Mouse (Mus musculus) heart, postnatal 0 days (tissue): ENCODE measurements around the gene Trim68. TPM values are rescaled to one million over a fixed set of nuclear protein-coding genes. Genes with fewer than 3 reads are reported as not detected.
A peak's percentile ranks its signal among the peaks of the same experiment; 100 is the strongest.
"Not testable (repeated sequence)": the region's sequence is repeated elsewhere in the genome, so short reads cannot be mapped to it uniquely, and the experiment has no call there.

Experiments used
- ATAC-seq: fragments of 200-750 bp; cut with Nextera tagmentation; 2 replicates; pipeline ENCODE4 v1.8.0; 2017; ENCODE audit warnings: low read depth, moderate number of reproducible peaks, moderate library complexity; ENCODE audit not compliant: insufficient read depth
- DNase-seq: peaks from one replicate; pipeline ENCODE4 v3.0.0-alpha.2; 2016; ENCODE audit warnings: low spot score
- H3K27ac ChIP-seq: fragments of 300-500 bp; sonication (generic); 2 replicates; pipeline ENCODE4 v1.5.1; 2014; ENCODE audit warnings: low read depth, mild to moderate bottlenecking
- H3K27me3 ChIP-seq: fragments of 300-500 bp; sonication (generic); 2 replicates; pipeline ENCODE4 v1.6.1; 2014; ENCODE audit warnings: low read length, mixed read lengths; ENCODE audit not compliant: control insufficient read depth, insufficient read depth
- H3K36me3 ChIP-seq: fragments of 300-500 bp; sonication (generic); replicated peaks from 2 replicates; pipeline ENCODE4 v1.6.1; 2014; ENCODE audit warnings: low read length, mixed read lengths; ENCODE audit not compliant: control insufficient read depth, insufficient read depth
- H3K4me1 ChIP-seq: fragments of 300-500 bp; sonication (generic); 2 replicates; pipeline ENCODE4 v1.6.1; 2014; ENCODE audit warnings: antibody characterized with exemption; ENCODE audit not compliant: control insufficient read depth, insufficient read depth
- H3K4me2 ChIP-seq: fragments of 300-500 bp; sonication (generic); 2 replicates; pipeline ENCODE4 v1.6.1; 2014; ENCODE audit warnings: low read depth, mild to moderate bottlenecking, low read length, moderate library complexity
- H3K4me3 ChIP-seq: fragments of 300-500 bp; sonication (generic); 2 replicates; pipeline ENCODE4 v1.5.1; 2014; ENCODE audit warnings: low read depth, low read length
- H3K9ac ChIP-seq: fragments of 300-500 bp; sonication (generic); replicated peaks from 2 replicates; pipeline ENCODE4 v1.6.1; 2014; ENCODE audit warnings: low read depth, low read length, mixed read lengths
- H3K9me3 ChIP-seq: fragments of 300-500 bp; sonication (generic); replicated peaks from 2 replicates; pipeline ENCODE4 v1.6.1; 2016; ENCODE audit warnings: low read length; ENCODE audit not compliant: control insufficient read depth
- CTCF ChIP-seq: IDR thresholded peaks from 2 replicates; pipeline ENCODE4 v1.5.1; 2016; ENCODE audit warnings: antibody characterized with exemption, control low read depth, low read depth
- EP300 ChIP-seq: IDR thresholded peaks from 2 replicates; pipeline ENCODE4 v1.6.1; 2016; ENCODE audit warnings: antibody characterized with exemption, low read depth
- WGBS: fragments of 180-500 bp; shearing (Covaris S2); extraction: QIAGEN DNeasy Blood & Tissue Kit; methylation state at CpG from one replicate; pipeline ENCODE4 v1.1.7; 2014; 5-methylcytosine and 5-hydroxymethylcytosine counted together
- polyA plus RNA-seq: library from polyadenylated mRNA; unstranded; fragments of >200 nt; fragmentation: Nextera tagmentation; extraction: Ambion mirVana; gene quantifications from 2 replicates; pipeline ENCODE4 v1.2.1, GENCODE M21; 2015
- total RNA-seq: library from RNA; depleted of rRNA; stranded (reverse); fragments of >200 nt; gene quantifications from 2 replicates; pipeline ENCODE4 v1.2.3, GENCODE M21; 2014; ENCODE audit warnings: low replicate concordance

The Trim68 gene
- total and polyA plus RNA-seq, 2 experiments from 2014 or later = 8.3 to 22.4 TPM

GRCm38 (mm10) chr7:102695358-102696125 lies 8.4 kb upstream of the Trim68 start, which contains the start of gene Olfr557:
Gene Olfr557, plus strand, starts transcription at chr7:102695910.
- DNase-seq (peak; percentile 16), ATAC-seq (no peak)
- Histone ChIP-seq H3K4me3 (no peak within 1 kb of the TSS), H3K27me3 (no peaks in the 10 kb centered on the region), H3K9me3 (no peaks in the 10 kb centered on the region), H3K4me1 (no peaks in the 10 kb centered on the region), H3K36me3 (no peaks in the 10 kb centered on the region), H3K4me2 (no peak within 1 kb of the TSS), H3K27ac (no peak within 1 kb of the TSS), H3K9ac (no peak within 1 kb of the TSS)
- 50% methylated on average over 5 of the region's 5 CpGs for WGBS
- no peak for TF ChIP-seq EP300
- TF ChIP-seq CTCF = peak; percentile 80

- ATAC-seq (no peak; the same call in 1 of the 2 replicates), DNase-seq (no peak)
- H3K36me3 ChIP-seq = peaks cover 27% of the 10 kb centered on the region
- no peak overlapping the region for H3K9ac ChIP-seq
- WGBS = 74% methylated on average over 1 of the region's 1 CpGs
- H3K4me3 ChIP-seq = no peak overlapping the region
- H3K27ac ChIP-seq = no peak overlapping the region
- no peaks in the 10 kb centered on the region for H3K9me3 ChIP-seq
- no peak overlapping the region for H3K4me2 ChIP-seq
- TF ChIP-seq CTCF (no peak), EP300 (no peak)
- H3K27me3 ChIP-seq = no peaks in the 10 kb centered on the region
- no peaks in the 10 kb centered on the region for H3K4me1 ChIP-seq
These were observed 5.2 kb downstream of the Trim68 start for GRCm38 (mm10) chr7:102681916-102682315.

GRCm38 (mm10) chr7:102676225-102676624 lies 10.9 kb downstream of the Trim68 start:
- Histone ChIP-seq H3K9ac (no peak overlapping the region), H3K4me3 (no peak overlapping the region), H3K36me3 (peaks cover 10% of the 10 kb centered on the region; the same call in 1 of the 2 replicates), H3K9me3 (no peaks in the 10 kb centered on the region), H3K27ac (no peak overlapping the region), H3K4me2 (no peak overlapping the region), H3K4me1 (no peaks in the 10 kb centered on the region), H3K27me3 (no peaks in the 10 kb centered on the region)
- no peak for TF ChIP-seq CTCF
- no peak for TF ChIP-seq EP300
- DNase-seq = no peak
- WGBS = 70% methylated on average over 2 of the region's 2 CpGs
- ATAC-seq = no peak

GRCm38 (mm10) chr7:102665378-102665777 lies 21.7 kb downstream of the Trim68 start:
- WGBS = 26% methylated on average over 2 of the region's 2 CpGs
- TF ChIP-seq CTCF = peak; percentile 54
- TF ChIP-seq EP300 = no peak

GRCm38 (mm10) chr7:102664599-102664998 lies 22.5 kb downstream of the Trim68 start, which contains the start of gene Olfr556:
Gene Olfr556, plus strand, starts transcription at chr7:102664899.
- Histone ChIP-seq H3K9ac (no peak within 1 kb of the TSS), H3K4me1 (no peaks in the 10 kb centered on the region), H3K27ac (no peak within 1 kb of the TSS), H3K4me3 (no peak within 1 kb of the TSS), H3K36me3 (no peaks in the 10 kb centered on the region), H3K27me3 (no peaks in the 10 kb centered on the region), H3K4me2 (no peak within 1 kb of the TSS), H3K9me3 (no peaks in the 10 kb centered on the region)
- TF ChIP-seq CTCF = no peak
- WGBS = 59% methylated on average over 3 of the region's 3 CpGs
- no peak for DNase-seq
- no peak for ATAC-seq

More at GRCm38 (mm10) chr7:102665378-102665777, 21.7 kb downstream of the Trim68 start:
- DNase-seq = peak; percentile 42
- H3K27ac ChIP-seq = no peak overlapping the region
- no peaks in the 10 kb centered on the region for H3K9me3 ChIP-seq
- no peaks in the 10 kb centered on the region for H3K27me3 ChIP-seq
- no peak overlapping the region for H3K4me2 ChIP-seq
- H3K9ac ChIP-seq = no peak overlapping the region
- H3K4me3 ChIP-seq = no peak overlapping the region
- H3K4me1 ChIP-seq = no peaks in the 10 kb centered on the region
- ATAC-seq = no peak
- no peaks in the 10 kb centered on the region for H3K36me3 ChIP-seq

- Histone ChIP-seq H3K9me3 (no peaks in the 10 kb centered on the region), H3K27me3 (no peaks in the 10 kb centered on the region), H3K27ac (no peak within 1 kb of the TSS), H3K4me3 (no peak within 1 kb of the TSS), H3K36me3 (no peaks in the 10 kb centered on the region), H3K4me2 (no peak within 1 kb of the TSS), H3K9ac (no peak within 1 kb of the TSS), H3K4me1 (no peaks in the 10 kb centered on the region)
- DNase-seq = no peak
- 56% methylated on average over 1 of the region's 1 CpGs for WGBS
- TF ChIP-seq CTCF (no peak), EP300 (no peak)
- ATAC-seq = no peak
These were observed 28.6 kb downstream of the Trim68 start, which contains the start of gene Olfr555 for GRCm38 (mm10) chr7:102658523-102658922. Gene Olfr555, plus strand, starts transcription at chr7:102658823.

GRCm38 (mm10) chr7:102644945-102645344 lies 42.2 kb downstream of the Trim68 start:
- H3K4me2 ChIP-seq, H3K36me3 ChIP-seq, H3K27ac ChIP-seq, H3K9ac ChIP-seq, H3K4me3 ChIP-seq, H3K27me3 ChIP-seq, H3K9me3 ChIP-seq, H3K4me1 ChIP-seq, DNase-seq, ATAC-seq: not testable (repeated sequence)
- 33% methylated on average over 3 of the region's 4 CpGs for WGBS
